Mouse (Mus musculus) kidney, postnatal 10 days (tissue): ENCODE data around the gene Gfy.
"Not testable (repeated sequence)": the region's sequence is repeated elsewhere in the genome, so short reads cannot be mapped to it uniquely, and the experiment has no call there.

ENCODE experiments used
- DNase-seq: peaks from one replicate; pipeline ENCODE4 v3.0.0; 2021; ENCODE audit warnings: mixed read lengths

Gfy gene

GRCm38 (mm10) chr7:45193406-45193805, 14.0 kb upstream of the Gfy start:
- no peak for DNase-seq

- DNase-seq: no peak
Measured at GRCm38 (mm10) chr7:45192585-45193310, 13.4 kb upstream of the Gfy start.

GRCm38 (mm10) chr7:45191803-45192363, 12.5 kb upstream of the Gfy start:
- DNase-seq: peak; percentile 40

DNA sequence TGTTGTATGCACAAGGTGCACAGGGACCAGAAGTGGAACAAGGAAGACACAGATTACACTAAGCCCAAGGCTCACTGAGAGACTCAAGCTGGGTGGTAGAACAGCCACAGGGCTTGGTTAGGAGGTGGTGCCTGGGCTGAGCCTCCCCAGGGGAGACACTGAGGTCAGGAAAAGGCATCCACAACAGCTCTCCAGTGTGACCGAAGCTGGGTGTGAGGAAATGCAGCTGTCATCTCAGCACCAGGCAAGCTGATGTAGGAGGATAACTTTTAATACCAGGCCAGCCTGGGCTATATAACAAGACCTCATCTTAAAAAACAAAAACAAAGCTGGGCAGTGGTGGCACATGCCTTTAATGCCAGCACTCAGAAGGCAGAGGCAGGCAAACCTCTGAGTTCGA, 11.8 kb upstream of the Gfy start:
- no peak for DNase-seq

GRCm38 (mm10) chr7:45190186-45190585, 10.8 kb upstream of the Gfy start:
- no peak for DNase-seq

DNA sequence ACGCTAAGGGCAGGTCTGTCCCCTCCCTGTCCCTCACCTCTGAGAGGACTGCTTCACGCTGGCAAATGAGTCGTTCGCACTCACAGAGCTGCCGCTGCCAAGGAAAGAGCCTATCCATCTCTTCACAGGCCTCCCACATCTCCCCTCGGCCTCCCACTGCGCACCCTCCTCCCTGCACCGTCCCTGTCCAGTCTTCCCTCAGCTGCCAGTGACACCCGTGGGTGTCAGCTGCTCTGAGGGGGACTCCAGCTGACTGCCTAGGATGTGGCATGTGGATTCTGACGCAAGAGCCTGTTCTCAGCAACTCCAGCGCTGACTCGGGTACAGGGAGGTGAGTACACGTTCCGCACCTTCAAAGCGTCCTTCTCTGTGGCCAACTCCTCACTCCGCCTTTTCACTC, 10.2 kb upstream of the Gfy start:
- no peak for DNase-seq

- DNase-seq: no peak
Measured at GRCm38 (mm10) chr7:45185921-45186320, 6.6 kb upstream of the Gfy start.

- DNase-seq: no peak
Measured at GRCm38 (mm10) chr7:45183672-45184071, 4.3 kb upstream of the Gfy start.

DNA sequence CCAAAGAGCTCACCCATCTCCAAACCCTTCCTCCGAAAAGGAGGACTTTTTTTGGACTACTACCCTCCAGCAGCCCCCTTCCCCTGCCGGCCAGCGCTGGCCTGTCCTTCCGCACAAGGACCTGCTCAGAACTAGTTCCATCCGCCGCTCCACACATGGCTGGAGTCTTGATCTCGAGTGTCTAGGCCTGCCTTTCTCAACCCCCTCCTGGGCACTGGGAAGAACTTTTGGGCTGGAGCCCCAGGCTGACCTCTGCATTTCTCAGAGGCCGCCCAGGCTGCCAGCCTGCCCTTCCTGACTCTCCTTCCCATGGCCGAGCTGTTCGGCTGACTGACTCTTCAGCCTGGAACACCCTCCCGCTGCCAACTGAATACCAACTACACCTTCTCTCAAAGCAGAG, 3.2 kb upstream of the Gfy start:
- DNase-seq: peak; percentile 52

- DNase-seq: peak; percentile 91
Measured at GRCm38 (mm10) chr7:45182199-45182601, 2.8 kb upstream of the Gfy start.

DNA sequence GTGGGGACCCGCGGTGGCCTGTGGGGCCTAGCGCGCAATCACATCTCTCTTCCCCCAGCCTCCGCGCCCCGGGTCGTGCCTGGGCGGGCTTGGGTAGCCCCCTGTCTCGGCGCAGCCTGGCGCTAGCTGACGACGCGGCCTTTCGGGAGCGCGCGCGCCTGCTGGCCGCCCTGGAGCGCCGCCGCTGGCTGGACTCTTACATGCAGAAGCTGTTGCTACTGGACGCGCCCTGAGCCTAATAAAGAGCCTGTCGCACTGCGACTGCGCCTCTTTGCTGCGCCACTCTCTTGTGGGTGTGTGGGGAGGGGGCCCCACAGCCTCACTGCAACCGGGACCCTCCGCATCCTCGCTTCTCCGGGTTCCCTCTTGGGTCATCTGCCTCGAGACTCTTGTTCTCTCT, 2.2 kb upstream of the Gfy start:
- DNase-seq: no peak

DNA sequence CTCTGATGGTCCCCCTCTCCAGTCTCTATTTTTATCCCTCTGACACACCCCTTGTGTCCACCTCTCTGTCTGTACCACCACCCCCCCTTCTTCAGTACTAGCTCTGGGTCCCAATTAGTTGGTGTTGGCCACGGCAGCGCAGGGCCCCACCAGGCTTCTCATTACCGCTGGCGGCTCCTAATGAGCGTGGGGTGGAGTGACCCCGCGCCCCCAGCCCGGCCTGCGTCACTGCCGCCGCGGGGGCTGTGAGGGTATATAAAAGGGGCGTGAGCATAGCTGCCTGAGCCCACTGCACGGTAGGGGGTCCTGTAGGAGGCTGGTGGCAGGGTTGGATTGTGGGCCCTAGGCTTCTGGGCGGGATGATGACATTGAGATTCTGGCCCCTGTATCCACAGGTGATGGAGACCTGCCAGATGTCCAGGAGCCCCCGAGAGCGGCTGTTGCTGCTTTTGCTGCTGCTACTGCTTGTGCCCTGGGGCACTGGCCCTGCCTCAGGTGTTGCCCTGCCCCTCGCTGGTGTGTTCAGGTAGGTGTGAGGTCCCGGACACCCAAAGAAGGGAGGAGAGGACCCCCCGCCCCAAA, 1.6 kb upstream of the Gfy start, which contains the start of gene Pth2:
Pth2 (plus strand) TSS at position 100 of the 582 bp plus-strand sequence.
- DNase-seq: no peak

DNA sequence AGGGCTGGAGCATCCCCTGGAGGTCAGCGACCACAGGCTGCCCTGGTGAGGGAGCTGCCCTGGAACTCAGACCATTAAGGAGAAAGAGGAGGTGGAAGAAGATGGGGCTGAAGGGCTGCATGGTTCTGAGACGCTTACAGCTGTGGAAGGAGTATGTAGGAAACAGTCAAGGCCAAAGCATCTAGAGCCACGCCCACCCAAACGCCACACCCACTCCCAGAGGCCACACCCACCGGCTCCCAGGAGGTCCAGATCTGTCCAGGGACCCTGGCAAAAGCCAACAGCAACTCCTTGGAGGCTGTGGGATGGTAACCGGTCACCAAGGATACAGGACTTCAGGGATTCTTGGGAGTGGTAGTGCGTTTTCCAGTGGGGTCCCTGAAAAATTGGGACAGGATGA, 819 bp downstream of the Gfy start:
- DNase-seq: no peak

DNA sequence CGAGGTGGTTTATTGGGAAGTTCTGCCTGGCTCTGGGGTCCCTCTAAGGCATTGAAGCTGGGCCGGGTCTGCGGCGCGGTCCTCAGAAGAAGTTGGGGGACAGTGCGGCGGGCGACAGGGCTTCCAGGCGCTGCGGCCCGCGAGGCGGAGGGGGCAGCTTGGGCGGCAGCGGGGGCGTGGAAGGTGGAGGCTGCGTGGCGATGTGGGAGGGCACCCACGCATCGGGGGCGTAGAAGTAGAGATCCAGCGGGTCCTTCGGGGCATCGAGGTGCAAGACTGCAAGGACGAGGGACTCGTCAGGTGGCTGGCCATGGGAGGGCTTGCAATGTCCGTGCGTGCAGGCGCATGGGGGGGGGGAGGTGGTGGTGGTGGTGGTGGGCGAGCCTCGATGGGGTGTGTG, 3.0 kb downstream of the Gfy start:
- no peak for DNase-seq

DNA sequence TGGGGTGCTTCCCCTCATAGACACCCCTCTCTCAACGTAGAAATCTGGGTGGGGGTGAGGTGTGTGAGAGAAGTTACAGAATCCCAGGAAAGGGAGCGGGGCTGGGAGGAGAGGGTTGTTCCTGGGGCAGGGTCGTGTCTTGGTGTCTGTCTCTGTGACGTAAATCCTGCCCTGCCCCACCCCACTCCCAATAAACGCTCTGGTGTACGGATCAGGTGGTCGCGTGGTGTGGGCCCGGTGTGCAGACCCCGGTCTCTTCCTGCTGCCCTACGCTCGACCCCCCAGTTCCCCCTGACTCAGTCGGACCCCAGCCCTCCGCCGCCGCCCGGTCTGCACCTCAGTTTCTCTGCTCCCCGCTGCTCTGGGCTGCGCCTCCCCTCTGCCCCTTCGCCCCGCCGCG, 3.4 kb downstream of the Gfy start:
- no peak for DNase-seq

DNA sequence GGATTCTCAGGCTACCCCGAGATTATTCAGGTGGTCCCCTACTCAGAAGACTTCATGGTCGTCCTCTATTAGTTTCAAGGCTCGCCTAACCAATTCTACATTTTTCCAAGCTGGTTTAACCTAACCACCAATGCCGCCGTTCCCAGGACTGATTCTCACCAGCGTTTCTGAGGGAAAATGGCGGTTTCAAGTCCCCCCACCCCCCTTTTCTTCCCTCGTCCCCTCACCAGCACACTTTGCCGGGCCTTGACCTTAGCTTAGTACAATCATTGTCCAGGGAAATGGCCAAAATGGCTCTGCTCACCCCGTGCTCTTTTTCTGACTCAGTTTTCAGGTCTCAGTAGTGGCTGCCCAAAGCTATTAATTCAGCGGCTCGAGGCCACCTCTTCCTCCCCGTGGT, 4.0 kb downstream of the Gfy start:
- no peak for DNase-seq

DNA sequence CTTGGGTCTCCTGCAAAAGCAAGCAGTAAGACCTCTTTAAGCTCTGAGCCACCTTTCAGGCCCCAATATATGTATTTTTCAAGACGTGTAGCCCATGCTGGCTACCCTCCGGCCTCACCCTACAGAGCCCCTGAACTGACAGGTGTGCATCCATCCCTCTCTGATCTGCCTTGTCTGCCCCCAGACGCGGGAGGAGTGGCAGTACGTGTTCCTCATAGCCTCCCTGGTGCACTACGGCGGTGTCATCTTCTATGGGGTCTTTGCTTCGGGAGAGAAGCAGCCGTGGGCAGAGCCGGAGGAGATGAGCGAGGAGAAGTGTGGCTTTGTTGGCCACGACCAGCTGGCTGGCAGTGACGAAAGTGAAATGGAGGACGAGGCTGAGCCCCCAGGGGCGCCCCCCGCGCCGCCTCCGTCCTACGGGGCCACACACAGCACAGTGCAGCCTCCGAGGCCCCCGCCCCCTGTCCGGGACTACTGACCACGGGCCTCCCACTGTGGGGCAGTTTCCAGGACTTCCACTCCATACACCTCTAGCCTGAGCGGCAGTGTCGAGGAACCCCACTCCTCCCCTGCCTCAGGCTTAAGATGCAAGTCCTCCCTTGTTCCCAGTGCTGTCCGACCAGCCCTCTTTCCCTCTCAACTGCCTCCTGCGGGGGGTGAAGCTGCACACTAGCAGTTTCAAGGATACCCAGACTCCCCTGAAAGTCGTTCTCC, 4.6 kb downstream of the Gfy start:
- DNase-seq: no peak

- not testable (repeated sequence) for DNase-seq
Measured at GRCm38 (mm10) chr7:45173772-45174171, 5.6 kb downstream of the Gfy start.

GRCm38 (mm10) chr7:45172974-45173373, 6.4 kb downstream of the Gfy start:
- no peak for DNase-seq

DNA sequence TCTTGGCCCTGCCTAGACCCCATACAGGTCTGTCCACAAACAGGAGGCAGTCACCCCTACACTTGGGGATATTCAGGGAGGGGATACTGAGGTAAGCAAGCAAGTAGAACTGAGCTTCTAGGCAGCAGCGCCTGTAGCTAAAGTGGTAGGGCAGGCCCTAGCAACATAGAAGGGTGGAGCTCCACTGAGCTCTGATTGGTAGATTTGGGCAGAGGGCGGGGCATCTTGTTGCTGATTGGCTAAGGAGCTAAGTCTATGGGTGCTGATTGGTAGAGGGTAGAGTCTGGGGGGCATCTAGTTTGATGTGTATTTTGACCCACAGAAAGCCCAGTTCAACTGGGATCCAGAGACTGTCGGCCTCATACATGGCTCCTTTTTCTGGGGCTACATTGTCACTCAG, 9.9 kb downstream of the Gfy start:
- no peak for DNase-seq

DNA sequence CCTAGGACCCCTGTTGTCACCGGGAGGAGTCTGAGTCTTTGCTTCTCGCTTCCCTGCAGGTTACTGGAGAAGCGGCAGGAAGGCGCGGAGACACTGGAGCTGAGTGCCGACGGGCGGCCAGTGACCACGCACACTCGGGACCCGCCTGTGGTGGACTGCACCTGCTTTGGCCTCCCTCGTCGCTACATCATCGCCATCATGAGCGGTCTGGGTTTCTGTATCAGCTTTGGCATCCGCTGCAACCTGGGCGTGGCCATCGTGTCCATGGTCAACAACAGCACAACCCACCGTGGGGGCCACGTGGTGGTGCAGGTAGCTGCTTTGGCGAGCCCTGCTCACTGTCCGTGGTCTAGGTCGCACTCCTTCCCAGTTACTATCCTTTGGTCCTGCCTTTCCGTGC, 10.7 kb downstream of the Gfy start:
- DNase-seq: no peak

- no peak for DNase-seq
Measured at GRCm38 (mm10) chr7:45167761-45168445, 11.5 kb downstream of the Gfy start.

DNA sequence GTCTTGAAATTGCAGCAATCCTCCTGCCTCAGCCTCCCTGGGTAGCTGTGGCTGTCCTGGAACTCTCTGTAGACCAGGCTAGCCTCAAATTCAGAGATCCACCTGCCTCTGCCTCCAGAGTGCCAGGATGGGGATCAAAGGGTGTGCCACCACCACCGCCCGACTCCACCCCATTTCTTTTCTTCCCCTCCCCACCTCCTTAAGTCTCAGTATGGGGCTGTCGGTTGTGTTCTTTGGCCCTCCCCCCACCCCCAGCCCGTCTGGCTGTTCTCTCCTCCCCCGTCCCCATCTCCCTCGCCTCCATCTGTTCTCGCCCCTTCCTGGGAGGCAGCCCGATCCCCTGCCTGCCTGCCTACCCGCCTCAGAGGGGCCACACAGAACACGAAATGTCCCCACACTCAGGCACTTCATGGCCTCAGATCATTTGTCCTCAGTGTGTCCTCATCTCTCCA, 12.4 kb downstream of the Gfy start:
- DNase-seq: no peak
